Mouse (Mus musculus): Measurements from ENCODE around the gene Dennd5b.

DNA sequence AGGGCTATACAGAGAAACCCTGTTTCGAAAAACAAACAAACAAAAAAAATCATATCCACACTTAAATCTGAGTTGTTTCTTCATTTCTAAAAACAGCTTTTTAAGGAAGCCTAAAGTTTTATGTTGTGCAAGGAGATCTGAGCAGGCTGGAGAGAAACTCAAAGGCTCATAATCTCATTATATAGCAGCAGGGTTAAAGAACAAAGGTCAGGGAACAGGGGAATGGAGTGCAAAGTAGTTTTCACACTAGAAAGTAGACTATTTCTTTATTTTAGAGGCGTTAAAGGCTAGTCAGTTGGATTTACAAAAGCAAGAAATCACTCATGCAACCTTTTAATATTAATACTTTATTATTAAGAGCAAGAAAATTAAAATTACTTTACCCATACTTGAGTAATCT is 5.2 kb downstream of the Dennd5b start:
- TF ChIP-seq CTCF (IDR thresholded peaks at IDR 0.05; ENCODE audit: low read depth) (no peak), EP300 (IDR thresholded peaks at IDR 0.05; ENCODE audit: low read depth) (no peak)

Measured in liver, postnatal 0 days (tissue).